In genomic region chr17:71194906-71195632, GRCm38 (mm10) we compare ENCODE assay signal across 8 mouse cellular contexts. TPM values are rescaled to one million over a fixed set of nuclear protein-coding genes. Genes with fewer than 3 reads are reported as not detected.
A peak's percentile ranks its signal among the peaks of the same experiment; 100 is the strongest.
DNase-seq lines count a peak whose midpoint lies in the region; ATAC-seq and TF ChIP-seq lines count a peak whose summit lies in the region.

No protein-coding gene starts in this region.

- TF ChIP-seq CTCF in lung, embryonic 14.5 days (IDR thresholded peaks at IDR 0.05; ENCODE audit: low read depth) = no peak

- TF ChIP-seq POLR2A in myocyte (IDR thresholded peaks at IDR 0.05; ENCODE audit: insufficient read length, low read depth) = no peak

- peak overlapping the region; percentile 55; the same call in 1 of the 2 replicates for H3K9ac ChIP-seq in heart, embryonic 13.5 days
- no peak overlapping the region for H3K9ac ChIP-seq in lung, embryonic 14.5 days

- 59% methylated on average over 3 of the region's 3 CpGs for WGBS in heart, embryonic 13.5 days
- WGBS in lung, embryonic 14.5 days = 61% methylated on average over 3 of the region's 3 CpGs

- DNase-seq in heart, postnatal 25 days (ENCODE audit: low spot score) = no peak
- no peak for DNase-seq in lung, embryonic 14.5 days
- no peak for DNase-seq in lung, postnatal 4 days
- DNase-seq in yolk sac, embryonic 10.5 days (ENCODE audit: low spot score) = no peak
- DNase-seq in c-Kit-positive CD71-positive TER-119-positive erythroid progenitor cells, embryonic 14.5 days (ENCODE audit: low spot score) = no peak

- H3K79me2 ChIP-seq in myocyte (ENCODE audit: control insufficient read depth, insufficient read depth) = peaks cover 93% of the 10 kb centered on the region

- ATAC-seq in heart, embryonic 13.5 days (ENCODE audit: extremely low read depth, insufficient number of reproducible peaks, low FRiP score, low TSS enrichment) = no peak
- ATAC-seq in lung, embryonic 14.5 days (ENCODE audit: insufficient read depth) = no peak
- ATAC-seq in common myeloid progenitor, adult 5-6 weeks (replicated peaks; ENCODE audit: low read depth, poor library complexity, severe bottlenecking) = 0 out of 2 replicates have a peak, but pooled peaks have one; percentile 17

- H3K36me3 ChIP-seq in heart, embryonic 13.5 days = no peaks in the 10 kb centered on the region
- H3K36me3 ChIP-seq in lung, embryonic 14.5 days (ENCODE audit: insufficient read depth) = no peaks in the 10 kb centered on the region
- no peaks in the 10 kb centered on the region for H3K36me3 ChIP-seq in myocyte (ENCODE audit: control insufficient read depth, insufficient read depth)

- peak overlapping the region; percentile 63 for H3K4me2 ChIP-seq in heart, embryonic 13.5 days
- peak overlapping the region; percentile 54 for H3K4me2 ChIP-seq in lung, embryonic 14.5 days
- peak overlapping the region; percentile 28 for H3K4me2 ChIP-seq in myocyte (ENCODE audit: low read depth)

- H3K27ac ChIP-seq in heart, embryonic 13.5 days (replicated peaks) = no peak overlapping the region
- no peak overlapping the region for H3K27ac ChIP-seq in lung, embryonic 14.5 days (ENCODE audit: low read depth)

- H3K9me3 ChIP-seq in heart, embryonic 13.5 days = peaks cover 4% of the 10 kb centered on the region; the same call in 1 of the 2 replicates
- H3K9me3 ChIP-seq in lung, embryonic 14.5 days (ENCODE audit: low read depth, low read length) = peaks cover 2% of the 10 kb centered on the region; the same call in 1 of the 2 replicates

- no peaks in the 10 kb centered on the region for H3K27me3 ChIP-seq in heart, embryonic 13.5 days (replicated peaks)
- no peaks in the 10 kb centered on the region for H3K27me3 ChIP-seq in lung, embryonic 14.5 days (ENCODE audit: insufficient read depth, low read length)
- H3K27me3 ChIP-seq in myocyte (ENCODE audit: control insufficient read depth, insufficient read depth, insufficient read length) = no peaks in the 10 kb centered on the region

- intact Hi-C loops in heart, postnatal 25 days (cut with DNase I) = loop anchor here (1.0 to 10.0 kb wide), 4 partner anchors 131 to 460 kb away; partner anchors contain the start of genes Myl12a and Myom1

- peaks cover 42% of the 10 kb centered on the region for H3K4me1 ChIP-seq in heart, embryonic 13.5 days
- H3K4me1 ChIP-seq in lung, embryonic 14.5 days (ENCODE audit: insufficient read depth) = peaks cover 8% of the 10 kb centered on the region

- H3ac ChIP-seq in myocyte (ENCODE audit: control insufficient read depth, insufficient read length) = no peak overlapping the region

- peak overlapping the region; percentile 31 for H3K4me3 ChIP-seq in heart, embryonic 13.5 days
- H3K4me3 ChIP-seq in lung, embryonic 14.5 days (ENCODE audit: low read depth, low read length) = no peak overlapping the region
- no peak overlapping the region for H3K4me3 ChIP-seq in myocyte

TF ChIP-seq in myocyte, 11 proteins besides CTCF, POLR2A, EP300 and RAD21:
- TF ChIP-seq MAX (IDR thresholded peaks at IDR 0.05; ENCODE audit: low read depth) (no peak), CEBPB (IDR thresholded peaks at IDR 0.05; ENCODE audit: insufficient read depth, poor library complexity, severe bottlenecking) (no peak), MYOG (IDR thresholded peaks at IDR 0.05; ENCODE audit: control insufficient read depth in 1 of 3, insufficient read depth in 1 of 3, insufficient read length in 2 of 3, low read depth in 2 of 3) (no peak), USF1 (IDR thresholded peaks at IDR 0.05; ENCODE audit: low read depth) (no peak), TCF12 (IDR thresholded peaks at IDR 0.05; ENCODE audit: insufficient read depth, poor library complexity, severe bottlenecking) (no peak), TCF3 (IDR thresholded peaks at IDR 0.05; ENCODE audit: insufficient read length, low read depth) (no peak), MYOD1 (IDR thresholded peaks at IDR 0.05; ENCODE audit: control insufficient read depth in 1 of 3, insufficient read length in 2 of 3, low read depth in 2 of 3) (no peak), POLR2AphosphoS2 (IDR thresholded peaks at IDR 0.05; ENCODE audit: insufficient read length, low read depth) (no peak), SRF (IDR thresholded peaks at IDR 0.05; ENCODE audit: control insufficient read depth, insufficient read length, low read depth) (no peak), E2F4 (IDR thresholded peaks at IDR 0.05; ENCODE audit: insufficient read depth) (no peak), REST (IDR thresholded peaks at IDR 0.05; ENCODE audit: insufficient read depth, insufficient read length) (no peak)

RNA-seq across cellular contexts. Expression of gene Lpin2, which starts 12.7 kb away (rescaled TPM):
- 17.1 TPM in 2 replicates for polyA plus RNA-seq in heart, embryonic 13.5 days (2015; fragmentation: Nextera tagmentation; extraction: Ambion mirVana)
- 1 to 10 TPM; 8.2 to 9.5 TPM for total RNA-seq in heart, postnatal 25 days (2021)
- 37.2 and 39.9 TPM in 2 replicates for polyA plus RNA-seq in lung, embryonic 14.5 days (2014; fragmentation: Nextera tagmentation; extraction: Ambion mirVana)
- total RNA-seq in common myeloid progenitor, adult 5-6 weeks (2017) = 66.3 and 97.0 TPM in 2 replicates
- 6.4 TPM for polyA plus RNA-seq in myocyte (2012; fragmentation: generic; extraction: Trizol)
